Mouse (Mus musculus) neural tube, embryonic 15.5 days (tissue): ENCODE data around the gene Edem3. TPM values are rescaled to one million over a fixed set of nuclear protein-coding genes. Genes with fewer than 3 reads are reported as not detected.

Experiments used
- ATAC-seq: fragments of 200-750 bp; cut with Nextera tagmentation; 2 replicates; pipeline ENCODE4 v1.8.0; 2017; ENCODE audit warnings: mild to moderate bottlenecking, moderate TSS enrichment, moderate library complexity; ENCODE audit not compliant: low FRiP score
- H3K27ac ChIP-seq: fragments of 300-500 bp; sonication (generic); replicated peaks from 2 replicates; pipeline ENCODE4 v1.5.1; 2015; ENCODE audit warnings: mild to moderate bottlenecking, inconsistent platforms
- H3K27me3 ChIP-seq: fragments of 300-500 bp; sonication (generic); replicated peaks from 2 replicates; pipeline ENCODE4 v1.6.1; 2015; ENCODE audit warnings: inconsistent platforms
- H3K36me3 ChIP-seq: fragments of 300-500 bp; sonication (generic); 2 replicates; pipeline ENCODE4 v1.6.1; 2015; ENCODE audit warnings: inconsistent platforms
- H3K4me1 ChIP-seq: fragments of 300-500 bp; sonication (generic); 2 replicates; pipeline ENCODE4 v1.6.1; 2015; ENCODE audit warnings: inconsistent platforms
- H3K4me2 ChIP-seq: fragments of 300-500 bp; sonication (generic); 2 replicates; pipeline ENCODE4 v1.6.1; 2015; ENCODE audit warnings: inconsistent platforms, mild to moderate bottlenecking, moderate library complexity
- H3K4me3 ChIP-seq: fragments of 300-500 bp; sonication (generic); replicated peaks from 2 replicates; pipeline ENCODE4 v1.5.1; 2015; ENCODE audit warnings: mild to moderate bottlenecking, inconsistent platforms
- H3K9ac ChIP-seq: fragments of 300-500 bp; sonication (generic); replicated peaks from 2 replicates; pipeline ENCODE4 v1.6.1; 2015; ENCODE audit warnings: mild to moderate bottlenecking, inconsistent platforms
- H3K9me3 ChIP-seq: fragments of 300-500 bp; sonication (generic); replicated peaks from 2 replicates; pipeline ENCODE4 v1.6.1; 2016; ENCODE audit warnings: inconsistent platforms
- WGBS: fragments of 180-500 bp; shearing (Covaris S2); methylation state at CpG from one replicate; pipeline ENCODE4 v1.1.7; 2015; ENCODE audit warnings: mixed read lengths; 5-methylcytosine and 5-hydroxymethylcytosine counted together
- polyA plus RNA-seq: library from polyadenylated mRNA; unstranded; fragments of >200 nt; fragmentation: Nextera tagmentation; extraction: Ambion mirVana; gene quantifications from 2 replicates; pipeline ENCODE4 v1.2.1, GENCODE M21; 2015

Gene Edem3
- polyA plus RNA-seq, 1 experiment from 2014 or later: 16.9 TPM

GRCm38 (mm10) chr1:151753374-151753929 lies 1.7 kb upstream of the Edem3 start:
- 83% methylated on average over 8 of the region's 8 CpGs for WGBS
- H3K4me3 ChIP-seq: no peak overlapping the region

GRCm38 (mm10) chr1:151754028-151754489 lies 1.1 kb upstream of the Edem3 start:
- no peaks in the 10 kb centered on the region for H3K27me3 ChIP-seq
- no peak overlapping the region for H3K27ac ChIP-seq
- H3K4me1 ChIP-seq: peaks cover 21% of the 10 kb centered on the region
- peak overlapping the region; percentile 87 for H3K4me3 ChIP-seq
- ATAC-seq: no peak
- 76% methylated on average over 10 of the region's 10 CpGs for WGBS
- no peaks in the 10 kb centered on the region for H3K9me3 ChIP-seq
- no peak overlapping the region for H3K9ac ChIP-seq
- no peaks in the 10 kb centered on the region for H3K36me3 ChIP-seq
- H3K4me2 ChIP-seq: peak overlapping the region; percentile 58

More at GRCm38 (mm10) chr1:151753374-151753929, 1.7 kb upstream of the Edem3 start:
- no peak for ATAC-seq
- H3K9ac ChIP-seq: no peak overlapping the region
- peaks cover 21% of the 10 kb centered on the region for H3K4me1 ChIP-seq
- H3K36me3 ChIP-seq: no peaks in the 10 kb centered on the region
- no peaks in the 10 kb centered on the region for H3K27me3 ChIP-seq
- no peak overlapping the region for H3K27ac ChIP-seq
- no peak overlapping the region for H3K4me2 ChIP-seq
- no peaks in the 10 kb centered on the region for H3K9me3 ChIP-seq

GRCm38 (mm10) chr1:151755660-151756424 lies 671 bp downstream of the Edem3 start:
- Histone ChIP-seq H3K4me2 (peak overlapping the region; percentile 86), H3K9ac (peak overlapping the region; percentile 74), H3K27ac (peak overlapping the region; percentile 91), H3K27me3 (no peaks in the 10 kb centered on the region), H3K9me3 (no peaks in the 10 kb centered on the region), H3K36me3 (0 out of 2 replicates have a peak, but pooled peaks cover 2% of the 10 kb centered on the region), H3K4me3 (peak overlapping the region; percentile 87), H3K4me1 (peaks cover 21% of the 10 kb centered on the region)
- WGBS: 7% methylated on average over 36 of the region's 36 CpGs
- ATAC-seq: peak; percentile 45; the same call in 1 of the 2 replicates

GRCm38 (mm10) chr1:151756425-151756728 lies 1.2 kb downstream of the Edem3 start:
- Histone ChIP-seq H3K27me3 (no peaks in the 10 kb centered on the region), H3K4me3 (peak overlapping the region; percentile 87), H3K9ac (no peak overlapping the region), H3K4me2 (peak overlapping the region; percentile 86), H3K4me1 (peaks cover 21% of the 10 kb centered on the region), H3K9me3 (no peaks in the 10 kb centered on the region), H3K27ac (no peak overlapping the region), H3K36me3 (peaks cover 7% of the 10 kb centered on the region)
- 44% methylated on average over 1 of the region's 1 CpGs for WGBS
- ATAC-seq: no peak

GRCm38 (mm10) chr1:151758301-151758700 lies 3.1 kb downstream of the Edem3 start:
- WGBS: 93% methylated on average over 6 of the region's 6 CpGs
- Histone ChIP-seq H3K4me3 (no peak overlapping the region), H3K9me3 (no peaks in the 10 kb centered on the region), H3K27ac (no peak overlapping the region), H3K4me1 (peaks cover 21% of the 10 kb centered on the region), H3K4me2 (no peak overlapping the region), H3K9ac (no peak overlapping the region), H3K36me3 (peaks cover 16% of the 10 kb centered on the region), H3K27me3 (no peaks in the 10 kb centered on the region)
- no peak for ATAC-seq

- H3K27me3 ChIP-seq: no peaks in the 10 kb centered on the region
- no peak for ATAC-seq
- no peak overlapping the region for H3K4me2 ChIP-seq
- H3K27ac ChIP-seq: no peak overlapping the region
- whole genome bisulfite sequencing: 87% methylated on average over 2 of the region's 2 CpGs
- peaks cover 16% of the 10 kb centered on the region for H3K36me3 ChIP-seq
- H3K4me3 ChIP-seq: no peak overlapping the region
- H3K9me3 ChIP-seq: no peaks in the 10 kb centered on the region
- no peak overlapping the region for H3K9ac ChIP-seq
- peaks cover 21% of the 10 kb centered on the region for H3K4me1 ChIP-seq
These were observed 3.8 kb downstream of the Edem3 start for GRCm38 (mm10) chr1:151758991-151759390.

- H3K9ac ChIP-seq: no peak overlapping the region
- H3K4me2 ChIP-seq: no peak overlapping the region
- no peak overlapping the region for H3K4me3 ChIP-seq
- H3K4me1 ChIP-seq: no peaks in the 10 kb centered on the region
- no peaks in the 10 kb centered on the region for H3K27me3 ChIP-seq
- no peaks in the 10 kb centered on the region for H3K9me3 ChIP-seq
- WGBS: 77% methylated on average over 3 of the region's 3 CpGs
- H3K27ac ChIP-seq: no peak overlapping the region
- H3K36me3 ChIP-seq: peaks cover 16% of the 10 kb centered on the region
- no peak for ATAC-seq
These were observed 9.1 kb downstream of the Edem3 start for GRCm38 (mm10) chr1:151764236-151764635.

- H3K4me2 ChIP-seq: no peak overlapping the region
- no peak overlapping the region for H3K4me3 ChIP-seq
- H3K27ac ChIP-seq: no peak overlapping the region
- no peaks in the 10 kb centered on the region for H3K4me1 ChIP-seq
- H3K9ac ChIP-seq: no peak overlapping the region
- H3K9me3 ChIP-seq: no peaks in the 10 kb centered on the region
- no peaks in the 10 kb centered on the region for H3K27me3 ChIP-seq
- WGBS: 85% methylated on average over 2 of the region's 2 CpGs
- peaks cover 16% of the 10 kb centered on the region for H3K36me3 ChIP-seq
- ATAC-seq: no peak
These were observed 11.0 kb downstream of the Edem3 start for GRCm38 (mm10) chr1:151766166-151766565.

- no peak for ATAC-seq
These were observed 11.9 kb downstream of the Edem3 start for GRCm38 (mm10) chr1:151766976-151767654.

GRCm38 (mm10) chr1:151769200-151769913 lies 14.2 kb downstream of the Edem3 start:
- H3K4me1 ChIP-seq: no peaks in the 10 kb centered on the region
- no peak for ATAC-seq
- H3K27me3 ChIP-seq: no peaks in the 10 kb centered on the region
- peaks cover 11% of the 10 kb centered on the region; the same call in 1 of the 2 replicates for H3K36me3 ChIP-seq
- H3K27ac ChIP-seq: no peak overlapping the region
- no peak overlapping the region for H3K4me2 ChIP-seq
- WGBS: 49% methylated on average over 3 of the region's 3 CpGs
- no peak overlapping the region for H3K4me3 ChIP-seq
- no peaks in the 10 kb centered on the region for H3K9me3 ChIP-seq
- no peak overlapping the region for H3K9ac ChIP-seq

More at GRCm38 (mm10) chr1:151766976-151767654, 11.9 kb downstream of the Edem3 start:
- Histone ChIP-seq H3K27ac (no peak overlapping the region), H3K36me3 (peaks cover 15% of the 10 kb centered on the region), H3K4me2 (no peak overlapping the region), H3K27me3 (no peaks in the 10 kb centered on the region), H3K4me1 (no peaks in the 10 kb centered on the region), H3K9me3 (no peaks in the 10 kb centered on the region), H3K4me3 (no peak overlapping the region), H3K9ac (no peak overlapping the region)
- 82% methylated on average over 3 of the region's 3 CpGs for WGBS

- Histone ChIP-seq H3K27me3 (no peaks in the 10 kb centered on the region), H3K4me3 (no peak overlapping the region), H3K9me3 (no peaks in the 10 kb centered on the region), H3K36me3 (peaks cover 46% of the 10 kb centered on the region), H3K4me2 (no peak overlapping the region), H3K4me1 (no peaks in the 10 kb centered on the region), H3K27ac (no peak overlapping the region), H3K9ac (no peak overlapping the region)
- no peak for ATAC-seq
- 97% methylated on average over 2 of the region's 2 CpGs for WGBS
These were observed 22.4 kb downstream of the Edem3 start for GRCm38 (mm10) chr1:151777616-151778015.
